Mouse (Mus musculus) kidney, embryonic 14.5 days (tissue): ENCODE results near the gene Xcl1. TPM values are rescaled to one million over a fixed set of nuclear protein-coding genes. Genes with fewer than 3 reads are reported as not detected.

Source experiments
- ATAC-seq: fragments of 200-750 bp; cut with Nextera tagmentation; 2 replicates; pipeline ENCODE4 v1.8.0; 2017; ENCODE audit warnings: moderate number of reproducible peaks, mild to moderate bottlenecking, moderate TSS enrichment, moderate library complexity; ENCODE audit not compliant: low FRiP score, low TSS enrichment
- H3K27ac ChIP-seq: fragments of 300-500 bp; sonication (generic); 2 replicates; pipeline ENCODE4 v1.5.1; 2014; ENCODE audit warnings: low read depth, mild to moderate bottlenecking, low read length, moderate library complexity, mixed read lengths
- H3K27me3 ChIP-seq: fragments of 300-500 bp; sonication (generic); 2 replicates; pipeline ENCODE4 v1.6.1; 2014; ENCODE audit warnings: mild to moderate bottlenecking, low read length; ENCODE audit not compliant: control insufficient read depth, insufficient read depth
- H3K36me3 ChIP-seq: fragments of 300-500 bp; sonication (generic); 2 replicates; pipeline ENCODE4 v1.6.1; 2014; ENCODE audit warnings: low read length, mixed read lengths; ENCODE audit not compliant: control insufficient read depth, insufficient read depth
- H3K4me1 ChIP-seq: fragments of 300-500 bp; sonication (generic); 2 replicates; pipeline ENCODE4 v1.6.1; 2014; ENCODE audit warnings: low read length, mixed read lengths; ENCODE audit not compliant: control insufficient read depth, insufficient read depth
- H3K4me2 ChIP-seq: fragments of 300-500 bp; sonication (generic); replicated peaks from 2 replicates; pipeline ENCODE4 v1.6.1; 2014; ENCODE audit warnings: low read depth, mild to moderate bottlenecking, low read length
- H3K4me3 ChIP-seq: fragments of 300-500 bp; sonication (generic); 2 replicates; pipeline ENCODE4 v1.5.1; 2014; ENCODE audit warnings: mild to moderate bottlenecking, low read length
- H3K9ac ChIP-seq: fragments of 300-500 bp; sonication (generic); 2 replicates; pipeline ENCODE4 v1.6.1; 2014; ENCODE audit warnings: low read depth, mild to moderate bottlenecking, low read length, moderate library complexity
- H3K9me3 ChIP-seq: fragments of 300-500 bp; sonication (generic); 2 replicates; pipeline ENCODE4 v1.6.1; 2016; ENCODE audit warnings: low read length; ENCODE audit not compliant: control insufficient read depth
- WGBS: fragments of 180-500 bp; shearing (Covaris S2); extraction: QIAGEN DNeasy Blood & Tissue Kit; methylation state at CpG from one replicate; pipeline ENCODE4 v1.1.7; 2014; 5-methylcytosine and 5-hydroxymethylcytosine counted together
- polyA plus RNA-seq: library from polyadenylated mRNA; unstranded; fragments of >200 nt; fragmentation: Nextera tagmentation; extraction: Ambion mirVana; gene quantifications from 2 replicates; pipeline ENCODE4 v1.2.1, GENCODE M21; 2014

Gene Xcl1
- polyA plus RNA-seq, 1 experiment from 2014 or later = not detected

- H3K9ac ChIP-seq = no peak overlapping the region
- H3K9me3 ChIP-seq = no peaks in the 10 kb centered on the region
- no peaks in the 10 kb centered on the region for H3K4me1 ChIP-seq
- 81% methylated on average over 10 of the region's 10 CpGs for WGBS
- no peak for ATAC-seq
- no peak overlapping the region for H3K4me3 ChIP-seq
- no peaks in the 10 kb centered on the region for H3K27me3 ChIP-seq
- no peaks in the 10 kb centered on the region for H3K36me3 ChIP-seq
- no peak overlapping the region for H3K27ac ChIP-seq
- H3K4me2 ChIP-seq = no peak overlapping the region
Measured at GRCm38 (mm10) chr1:164933441-164934188, 1.7 kb downstream of the Xcl1 start.

DNA sequence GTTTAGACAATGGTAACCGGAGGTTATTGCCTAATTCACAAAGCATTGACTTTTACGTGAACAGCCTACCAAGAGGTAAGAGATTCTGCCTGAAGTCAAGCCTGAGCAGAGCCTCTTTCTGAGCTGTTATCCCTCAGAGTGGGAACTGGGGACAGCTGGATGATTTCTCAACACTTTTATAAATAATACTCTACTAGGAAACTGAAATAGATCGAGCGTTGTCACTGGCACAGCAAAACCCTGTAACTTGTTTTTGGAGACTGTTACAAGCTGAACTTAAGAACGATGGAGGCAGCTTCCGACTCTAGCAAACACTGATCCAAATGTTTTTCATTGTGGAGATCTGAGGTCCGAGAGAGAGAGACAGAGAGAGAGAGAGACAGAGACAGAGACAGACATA, 4.2 kb downstream of the Xcl1 start:
- Histone ChIP-seq H3K4me3 (no peak overlapping the region), H3K36me3 (no peaks in the 10 kb centered on the region), H3K9ac (no peak overlapping the region), H3K27me3 (no peaks in the 10 kb centered on the region), H3K4me1 (no peaks in the 10 kb centered on the region), H3K4me2 (no peak overlapping the region), H3K9me3 (no peaks in the 10 kb centered on the region), H3K27ac (no peak overlapping the region)
- 81% methylated on average over 7 of the region's 7 CpGs for WGBS
- ATAC-seq = no peak

DNA sequence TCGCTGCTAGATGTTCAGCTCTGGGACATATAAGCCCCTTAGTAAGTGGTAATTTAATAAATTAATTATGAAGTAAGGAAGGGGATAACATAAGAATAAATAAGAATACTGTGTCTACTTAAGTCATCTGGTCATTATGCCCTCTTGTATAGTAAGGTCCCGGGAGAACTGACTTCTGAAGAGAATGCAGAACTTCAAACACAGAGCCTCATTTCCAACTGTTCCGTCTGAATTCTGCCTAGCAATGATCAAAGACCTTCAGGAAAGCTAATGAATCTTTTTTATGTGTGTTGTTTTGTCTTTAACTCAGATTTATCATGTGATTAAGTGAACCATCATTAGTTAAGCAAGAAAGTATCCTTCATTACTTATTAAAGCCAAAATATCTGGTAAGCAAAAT, 5.3 kb downstream of the Xcl1 start:
- no peaks in the 10 kb centered on the region for H3K27me3 ChIP-seq
- H3K27ac ChIP-seq = no peak overlapping the region
- H3K4me1 ChIP-seq = no peaks in the 10 kb centered on the region
- ATAC-seq = no peak
- no peak overlapping the region for H3K4me3 ChIP-seq
- H3K36me3 ChIP-seq = no peaks in the 10 kb centered on the region
- H3K9ac ChIP-seq = no peak overlapping the region
- H3K9me3 ChIP-seq = no peaks in the 10 kb centered on the region
- H3K4me2 ChIP-seq = no peak overlapping the region
- 47% methylated on average over 3 of the region's 3 CpGs for WGBS

- Histone ChIP-seq H3K36me3 (no peaks in the 10 kb centered on the region), H3K27ac (no peak overlapping the region), H3K4me3 (no peak overlapping the region), H3K4me2 (no peak overlapping the region), H3K9me3 (no peaks in the 10 kb centered on the region), H3K9ac (no peak overlapping the region), H3K4me1 (no peaks in the 10 kb centered on the region), H3K27me3 (no peaks in the 10 kb centered on the region)
- no peak for ATAC-seq
- 86% methylated on average over 3 of the region's 3 CpGs for WGBS
Measured at GRCm38 (mm10) chr1:164926534-164927160, 8.7 kb downstream of the Xcl1 start.

DNA sequence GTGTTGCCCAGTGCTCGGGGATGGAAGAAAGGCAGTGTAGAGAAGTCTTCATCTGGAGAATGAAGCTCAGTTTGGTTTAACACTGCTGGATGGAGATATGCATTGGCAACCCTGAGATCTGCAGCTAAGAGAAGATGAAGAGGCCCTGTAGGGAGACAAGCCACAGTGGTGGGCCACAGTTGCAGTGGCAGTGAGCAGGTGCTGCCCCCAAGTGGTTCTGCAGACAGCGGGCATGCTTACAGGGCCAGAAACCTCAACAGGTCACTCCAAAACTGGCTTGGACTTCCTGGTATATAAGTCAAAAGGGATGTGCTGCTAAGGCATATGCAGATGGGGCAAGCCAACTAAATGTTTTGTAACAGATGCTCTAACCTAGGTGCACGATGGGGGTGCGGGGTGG, 30.3 kb downstream of the Xcl1 start:
- H3K27ac ChIP-seq = no peak overlapping the region
- no peaks in the 10 kb centered on the region for H3K27me3 ChIP-seq
- H3K4me1 ChIP-seq = no peaks in the 10 kb centered on the region
- no peak overlapping the region for H3K9ac ChIP-seq
- ATAC-seq = peak; percentile 85; the same call in 1 of the 2 replicates
- no peaks in the 10 kb centered on the region for H3K9me3 ChIP-seq
- no peak overlapping the region for H3K4me2 ChIP-seq
- no peak overlapping the region for H3K4me3 ChIP-seq
- WGBS = 55% methylated on average over 4 of the region's 4 CpGs
- no peaks in the 10 kb centered on the region for H3K36me3 ChIP-seq

- WGBS = 86% methylated on average over 6 of the region's 6 CpGs
- Histone ChIP-seq H3K9me3 (no peaks in the 10 kb centered on the region), H3K27me3 (no peaks in the 10 kb centered on the region), H3K9ac (no peak overlapping the region), H3K27ac (no peak overlapping the region), H3K4me3 (no peak overlapping the region), H3K4me1 (peaks cover 12% of the 10 kb centered on the region), H3K36me3 (no peaks in the 10 kb centered on the region), H3K4me2 (no peak overlapping the region)
- no peak for ATAC-seq
Measured at GRCm38 (mm10) chr1:164900696-164901095, 34.6 kb downstream of the Xcl1 start.

DNA sequence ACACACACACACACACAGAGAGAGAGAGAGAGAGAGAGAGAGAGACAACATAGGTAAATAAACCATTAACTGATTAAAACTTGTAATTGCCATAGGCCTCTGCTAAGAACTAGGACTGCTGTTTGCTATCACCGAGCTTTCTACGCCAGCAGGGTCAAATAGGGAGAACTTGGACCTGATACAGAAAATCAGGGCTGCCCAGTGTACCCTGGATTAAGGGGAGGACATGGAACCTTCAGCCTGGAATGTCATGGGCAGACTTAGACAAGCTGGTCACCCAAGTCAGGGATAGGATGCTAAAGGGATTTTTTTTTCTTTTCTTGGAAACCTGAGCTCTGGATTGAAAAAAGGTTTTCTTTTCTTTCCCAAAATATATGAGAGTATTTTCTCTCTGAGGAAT, 35.1 kb downstream of the Xcl1 start:
- H3K27ac ChIP-seq = no peak overlapping the region
- H3K4me3 ChIP-seq = no peak overlapping the region
- 78% methylated on average over 2 of the region's 2 CpGs for WGBS
- H3K36me3 ChIP-seq = no peaks in the 10 kb centered on the region
- no peak for ATAC-seq
- H3K27me3 ChIP-seq = no peaks in the 10 kb centered on the region
- H3K4me1 ChIP-seq = peaks cover 12% of the 10 kb centered on the region
- H3K9me3 ChIP-seq = no peaks in the 10 kb centered on the region
- no peak overlapping the region for H3K9ac ChIP-seq
- H3K4me2 ChIP-seq = no peak overlapping the region

- Histone ChIP-seq H3K9me3 (no peaks in the 10 kb centered on the region), H3K27me3 (no peaks in the 10 kb centered on the region), H3K4me2 (peak overlapping the region; percentile 92), H3K27ac (no peak overlapping the region), H3K4me1 (peaks cover 12% of the 10 kb centered on the region), H3K4me3 (peak overlapping the region; percentile 50), H3K36me3 (no peaks in the 10 kb centered on the region), H3K9ac (no peak overlapping the region)
- ATAC-seq = no peak
- WGBS = 20% methylated on average over 7 of the region's 7 CpGs
Measured at GRCm38 (mm10) chr1:164899506-164899905, 35.8 kb downstream of the Xcl1 start.

- H3K4me3 ChIP-seq = peak overlapping the region; percentile 50
- H3K4me2 ChIP-seq = peak overlapping the region; percentile 92
- no peaks in the 10 kb centered on the region for H3K36me3 ChIP-seq
- under 1% methylated on average over 22 of the region's 22 CpGs for WGBS
- peaks cover 12% of the 10 kb centered on the region for H3K4me1 ChIP-seq
- H3K27ac ChIP-seq = no peak overlapping the region
- H3K9me3 ChIP-seq = no peaks in the 10 kb centered on the region
- ATAC-seq = peak; percentile 94
- H3K9ac ChIP-seq = peak overlapping the region; percentile 57
- H3K27me3 ChIP-seq = no peaks in the 10 kb centered on the region
Measured at GRCm38 (mm10) chr1:164898846-164899351, 36.4 kb downstream of the Xcl1 start.
